Mouse (Mus musculus): ENCODE data around the gene Rfx7.

DNA sequence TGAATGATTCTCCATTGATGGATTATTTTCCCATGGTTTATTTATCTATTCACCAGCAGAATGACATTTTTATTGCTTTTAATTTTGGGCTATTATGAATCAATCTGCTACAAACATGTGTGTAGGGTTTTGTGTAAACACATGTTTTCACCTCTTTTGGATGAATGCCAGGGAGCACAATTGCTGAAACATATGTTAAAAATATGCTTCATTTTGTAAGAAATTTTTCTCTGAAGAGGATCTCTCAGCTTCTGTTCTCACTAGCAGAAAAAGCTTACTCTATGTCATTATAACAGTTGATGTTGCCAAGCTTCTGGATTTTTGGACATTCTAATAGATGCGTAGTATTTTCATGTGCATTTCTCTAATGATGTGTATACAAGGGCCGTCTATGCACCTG, 28.3 kb downstream of the Rfx7 start:
- TF ChIP-seq CTCF (IDR thresholded peaks at IDR 0.05; ENCODE audit: low read depth) (no peak), EP300 (IDR thresholded peaks at IDR 0.05; ENCODE audit: low read depth) (no peak)
